Mouse (Mus musculus): ENCODE measurements around the gene 1700009N14Rik.

1700009N14Rik gene

GRCm38 (mm10) chr4:39450069-39450468, at the start of gene 1700009N14Rik:
1700009N14Rik (plus strand) TSS chr4:39450295.
- no peak for DNase-seq (ENCODE audit: low spot score)

DNA sequence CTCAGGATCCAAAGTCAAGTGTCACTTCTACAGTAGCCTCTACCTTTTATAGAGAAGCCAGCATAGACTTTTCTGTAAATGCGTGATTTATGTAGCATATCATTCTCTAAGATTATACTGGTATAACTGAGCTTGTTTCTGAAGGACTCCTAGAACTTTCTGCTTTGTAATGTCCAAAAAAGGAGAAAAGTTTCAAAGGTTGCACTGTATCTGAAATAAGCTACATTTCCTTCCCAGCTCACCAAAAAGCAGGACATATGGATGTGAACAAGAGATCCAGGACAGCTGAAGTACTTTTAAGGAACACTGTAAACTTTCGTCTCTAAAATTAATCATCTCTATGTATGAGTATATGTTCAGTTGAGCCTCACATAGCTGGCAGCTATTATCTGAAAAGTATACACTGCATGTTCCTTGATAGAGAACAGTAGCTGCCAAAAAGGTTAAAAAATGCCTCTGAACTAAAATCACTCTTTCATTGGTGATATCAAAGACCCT, 12.2 kb upstream of the 1700009N14Rik start:
- no peak for DNase-seq (ENCODE audit: low spot score)

- DNase-seq (ENCODE audit: low spot score): no peak
Observed at GRCm38 (mm10) chr4:39474291-39474690, 24.2 kb downstream of the 1700009N14Rik start.

DNA sequence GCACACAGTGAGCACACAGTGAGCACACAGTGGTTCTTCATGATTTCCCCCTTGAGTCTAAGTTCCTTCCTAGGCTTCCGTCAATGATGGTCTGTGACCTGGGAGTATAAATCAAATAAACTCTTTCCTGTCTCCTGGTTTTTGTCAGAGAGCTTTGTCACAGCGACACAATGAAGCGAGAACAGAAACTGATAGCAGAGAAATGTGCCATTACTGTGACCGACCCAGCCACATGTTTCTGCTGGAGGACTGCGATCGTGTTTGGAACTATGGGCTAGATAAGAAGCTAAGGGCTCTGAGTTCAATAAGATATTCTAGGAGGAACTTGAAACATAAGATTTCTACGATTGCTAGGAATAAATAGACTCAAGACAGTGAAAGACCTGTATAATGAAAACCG, 36.3 kb downstream of the 1700009N14Rik start:
- no peak for DNase-seq (ENCODE audit: low spot score)

- DNase-seq (ENCODE audit: low spot score): no peak
Observed at GRCm38 (mm10) chr4:39493596-39493995, 43.5 kb downstream of the 1700009N14Rik start.

GRCm38 (mm10) chr4:39495875-39496274, 45.8 kb downstream of the 1700009N14Rik start:
- peak; percentile 3 for DNase-seq (ENCODE audit: low spot score)
